Mouse (Mus musculus) lung, adult 10 weeks (tissue): ENCODE results near the gene Grpr. TPM values are rescaled to one million over a fixed set of nuclear protein-coding genes. Genes with fewer than 3 reads are reported as not detected.

ENCODE experiments used
- polyA plus RNA-seq: library from polyadenylated mRNA; stranded (reverse); fragments of 350-450 nt; fragmentation: Illumina TruSeq; extraction: RNeasy Lipid Tissue Mini Kit (QIAGEN cat#74804); gene quantifications from one replicate; pipeline ENCODE4 v1.2.3, GENCODE M21; 2014; ENCODE audit warnings: low read depth, low replicate concordance; ENCODE audit not compliant: insufficient read depth

The Grpr gene
- polyA plus RNA-seq, result not detected

DNA sequence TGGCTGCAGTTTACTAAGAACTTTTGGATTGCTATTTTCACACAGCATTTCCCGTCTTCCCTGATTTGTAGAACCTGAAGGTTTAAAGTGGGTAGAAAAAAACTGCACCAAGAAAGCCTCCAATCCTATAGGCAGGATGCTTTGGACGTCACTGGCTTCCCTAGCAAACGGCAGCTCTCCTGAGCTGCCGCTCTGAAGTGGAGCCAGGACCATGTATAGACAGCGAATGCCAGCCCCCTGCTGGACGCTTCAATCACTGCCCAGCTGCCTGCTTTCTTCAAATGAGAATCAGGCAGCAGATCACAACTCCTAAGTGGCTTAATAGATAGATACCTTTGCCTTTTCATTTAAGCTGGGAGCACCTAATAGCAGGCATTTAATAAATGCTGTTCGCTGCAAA, at the start of gene Grpr:
Grpr (minus strand) TSS at position 12 of the 400 bp plus-strand sequence.

Other genes starting within 250 kb of the Grpr start
- 0.74 TPM for gene Rnf138rt1, start 211.7 kb upstream of the Grpr start, polyA plus RNA-seq